In genomic region chr1:93511585-93512350, GRCm38 (mm10) we compare ENCODE assay signal across 8 mouse cellular contexts. TPM values are rescaled to one million over a fixed set of nuclear protein-coding genes. Genes with fewer than 3 reads are reported as not detected.
A peak's percentile ranks its signal among the peaks of the same experiment; 100 is the strongest.
DNase-seq lines count a peak whose midpoint lies in the region; ATAC-seq and TF ChIP-seq lines count a peak whose summit lies in the region.

Gene Farp2 (plus strand): TSS chr1:93512079.

- H3K4me2 ChIP-seq in hindbrain, postnatal 0 days (ENCODE audit: low read depth, low read length) = peak within 1 kb of the TSS; percentile 84

- no peak for TF ChIP-seq CTCF in gastrocnemius, adult 2 months (IDR thresholded peaks at IDR 0.05)
- TF ChIP-seq CTCF in hindbrain, postnatal 0 days (IDR thresholded peaks at IDR 0.05; ENCODE audit: low read depth) = no peak
- TF ChIP-seq CTCF in left cerebral cortex, adult 2 months (IDR thresholded peaks at IDR 0.05) = no peak

- DNase-seq in ZHBTc4 (ENCODE audit: low read depth, low spot score) = peak; percentile 98
- DNase-seq in gastrocnemius, adult 2 months = peak; percentile 98
- DNase-seq in hindbrain, postnatal 0 days (ENCODE audit: low spot score) = peak; percentile 94
- DNase-seq in left cerebral cortex, adult 2 months (ENCODE audit: extremely low spot score in 1 of 2, low spot score in 2 of 2) = peak; percentile 92 to 93
- peak; percentile 84 to 91 for DNase-seq in right cerebral cortex, adult 2 months (ENCODE audit: low spot score in 2 of 2)
- peak; percentile 96 for DNase-seq in urinary bladder, postnatal 14 days (ENCODE audit: low spot score)

- H3K4me3 ChIP-seq in gastrocnemius, adult 2 months = peak within 1 kb of the TSS; percentile 94
- peak within 1 kb of the TSS; percentile 74 for H3K4me3 ChIP-seq in hindbrain, postnatal 0 days (ENCODE audit: low read length)
- peak within 1 kb of the TSS; percentile 84 for H3K4me3 ChIP-seq in left cerebral cortex, adult 2 months

- WGBS in hindbrain, postnatal 0 days = under 1% methylated on average over 67 of the region's 71 CpGs

- no peaks in the 10 kb centered on the region for H3K4me1 ChIP-seq in hindbrain, postnatal 0 days (ENCODE audit: insufficient read depth, low read length)

- peak within 1 kb of the TSS; percentile 73 for H3K9ac ChIP-seq in hindbrain, postnatal 0 days (replicated peaks; ENCODE audit: low read length)

- peak; percentile 97 for ATAC-seq in common myeloid progenitor, adult 5-6 weeks (replicated peaks; ENCODE audit: low read depth, poor library complexity, severe bottlenecking)
- peak; percentile 97 for ATAC-seq in hindbrain, postnatal 0 days
- ATAC-seq in megakaryocyte, adult 5-6 weeks (ENCODE audit: poor library complexity, severe bottlenecking) = peak; percentile 96

- no peaks in the 10 kb centered on the region for H3K9me3 ChIP-seq in hindbrain, postnatal 0 days (ENCODE audit: low read length)

- intact Hi-C loops in gastrocnemius, adult 2 months (cut with DNase I) = loop anchor here (2.0 to 10.0 kb wide), 5 partner anchors 69 to 293 kb away; partner anchors contain the start of genes Dtymk, Ing5, Mterf4 and Pask
- intact Hi-C loops in left cerebral cortex, adult 2 months (cut with DNase I) = loop anchor here (5.0 to 10.0 kb wide), 5 partner anchors 121 to 291 kb away; partner anchors contain the start of genes Dtymk, Ing5, Pask and Ppp1r7

- peak within 1 kb of the TSS; percentile 96 for H3K27ac ChIP-seq in gastrocnemius, adult 2 months
- peak within 1 kb of the TSS; percentile 77; the same call in 1 of the 2 replicates for H3K27ac ChIP-seq in hindbrain, postnatal 0 days
- H3K27ac ChIP-seq in left cerebral cortex, adult 2 months = peak within 1 kb of the TSS; percentile 85

- no peaks in the 10 kb centered on the region for H3K27me3 ChIP-seq in hindbrain, postnatal 0 days (ENCODE audit: insufficient read depth, low read length)

- H3K36me3 ChIP-seq in hindbrain, postnatal 0 days (ENCODE audit: insufficient read depth, low read length) = no peaks in the 10 kb centered on the region

RNA-seq across cellular contexts. Expression of gene Farp2, which starts in this region (rescaled TPM):
- total RNA-seq in common myeloid progenitor, adult 5-6 weeks (2017) = 3.0 and 3.2 TPM in 2 replicates
- 10 to 100 TPM; 13.1 to 13.4 TPM for total RNA-seq in gastrocnemius, adult 2 months (2021)
- total RNA-seq in hindbrain, postnatal 0 days (2014; rRNA removed) = 5.5 and 8.8 TPM in 2 replicates
- 2.7 and 2.9 TPM in 2 replicates for polyA plus RNA-seq in hindbrain, postnatal 0 days (2015; fragmentation: Nextera tagmentation; extraction: Ambion mirVana)
- 10 to 100 TPM; 11.7 to 12.9 TPM for total RNA-seq in left cerebral cortex, adult 2 months (2021)
- total RNA-seq in megakaryocyte, adult 5-6 weeks (2015) = 1.6 and 2.0 TPM in 2 replicates
- total RNA-seq in megakaryocyte, adult 5-6 weeks (2017) = 0.99 and 1.6 TPM in 2 replicates

Comparison
In these comparisons a context has a peak if more than half of its experiments do, and no peak if none do; other contexts are left out.
1. Peak in every context shown above with its lines: DNase-seq, ATAC-seq, H3K4me3 ChIP-seq and H3K27ac ChIP-seq.